Mouse (Mus musculus) neural tube, embryonic 12.5 days (tissue): ENCODE measurements around the gene Rcl1. TPM values are rescaled to one million over a fixed set of nuclear protein-coding genes. Genes with fewer than 3 reads are reported as not detected.

Experiments
- ATAC-seq: fragments of 200-750 bp; cut with Nextera tagmentation; 2 replicates; pipeline ENCODE4 v1.8.0; 2017; ENCODE audit warnings: low read depth, mild to moderate bottlenecking, moderate TSS enrichment, moderate library complexity; ENCODE audit not compliant: low FRiP score
- H3K27ac ChIP-seq: fragments of 300-500 bp; sonication (generic); 2 replicates; pipeline ENCODE4 v1.5.1; 2016
- H3K27me3 ChIP-seq: fragments of 300-500 bp; sonication (generic); replicated peaks from 2 replicates; pipeline ENCODE4 v1.6.1; 2016; ENCODE audit warnings: mild to moderate bottlenecking
- H3K36me3 ChIP-seq: fragments of 300-500 bp; sonication (generic); 2 replicates; pipeline ENCODE4 v1.6.1; 2016; ENCODE audit warnings: mild to moderate bottlenecking
- H3K4me1 ChIP-seq: fragments of 300-500 bp; sonication (generic); 2 replicates; pipeline ENCODE4 v1.6.1; 2016
- H3K4me2 ChIP-seq: fragments of 300-500 bp; sonication (generic); replicated peaks from 2 replicates; pipeline ENCODE4 v1.6.1; 2016; ENCODE audit warnings: mild to moderate bottlenecking
- H3K4me3 ChIP-seq: fragments of 300-500 bp; sonication (generic); 2 replicates; pipeline ENCODE4 v1.5.1; 2016
- H3K9ac ChIP-seq: fragments of 300-500 bp; sonication (generic); 2 replicates; pipeline ENCODE4 v1.6.1; 2016; ENCODE audit warnings: mild to moderate bottlenecking
- H3K9me3 ChIP-seq: fragments of 300-500 bp; sonication (generic); 2 replicates; pipeline ENCODE4 v1.6.1; 2016; ENCODE audit warnings: mild to moderate bottlenecking
- WGBS: fragments of 180-500 bp; shearing (Covaris S2); methylation state at CpG from one replicate; pipeline ENCODE4 v1.1.7; 2016; 5-methylcytosine and 5-hydroxymethylcytosine counted together
- polyA plus RNA-seq: library from polyadenylated mRNA; unstranded; fragments of >200 nt; fragmentation: Nextera tagmentation; extraction: Ambion mirVana; gene quantifications from 2 replicates; pipeline ENCODE4 v1.2.1, GENCODE M21; 2016

Rcl1 gene
- polyA plus RNA-seq, result 36.2 and 38.4 TPM in 2 replicates

DNA sequence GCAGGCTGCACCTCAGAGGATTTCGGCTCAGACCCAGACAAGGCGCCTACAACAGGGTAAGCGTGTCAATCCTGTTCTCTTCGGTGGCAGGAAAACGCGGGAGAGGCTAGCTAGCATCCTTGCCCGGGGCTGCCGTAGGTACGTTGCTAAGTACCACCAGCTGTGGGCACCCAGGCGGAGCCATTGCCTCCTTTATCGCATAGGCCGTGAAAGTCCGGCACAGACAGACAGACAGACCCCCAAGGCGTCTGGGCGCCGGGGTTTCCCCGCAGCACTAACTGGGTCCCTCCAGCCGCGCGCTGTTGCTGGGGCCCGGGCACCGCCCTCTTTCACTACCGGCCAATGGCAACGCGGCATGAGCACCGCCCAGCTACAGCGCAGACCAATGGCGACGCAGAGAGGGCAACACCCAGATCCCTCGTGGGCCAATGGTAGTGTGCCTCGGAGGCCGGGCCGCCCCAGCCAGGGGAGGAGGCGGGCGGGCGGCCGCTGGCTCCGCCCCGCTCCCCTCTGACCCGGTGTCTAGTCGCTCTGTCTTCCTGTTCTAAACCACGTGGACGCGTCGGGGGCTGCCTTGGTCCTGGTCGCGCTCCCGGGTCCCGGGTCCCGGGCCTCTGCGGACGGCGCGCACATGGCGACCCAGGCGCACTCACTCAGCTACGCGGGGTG is at the start of gene Rcl1:
Gene Rcl1, plus strand, starts transcription at position 502 of the 669 bp plus-strand sequence.
- Histone ChIP-seq H3K27me3 (no peaks in the 10 kb centered on the region), H3K9me3 (no peaks in the 10 kb centered on the region), H3K4me3 (peak within 1 kb of the TSS; percentile 83), H3K4me2 (peak within 1 kb of the TSS; percentile 88), H3K4me1 (peaks cover 12% of the 10 kb centered on the region), H3K36me3 (no peaks in the 10 kb centered on the region), H3K9ac (peak within 1 kb of the TSS; percentile 73), H3K27ac (no peak within 1 kb of the TSS)
- WGBS, result under 1% methylated on average over 58 of the region's 58 CpGs
- ATAC-seq, result peak; percentile 100

DNA sequence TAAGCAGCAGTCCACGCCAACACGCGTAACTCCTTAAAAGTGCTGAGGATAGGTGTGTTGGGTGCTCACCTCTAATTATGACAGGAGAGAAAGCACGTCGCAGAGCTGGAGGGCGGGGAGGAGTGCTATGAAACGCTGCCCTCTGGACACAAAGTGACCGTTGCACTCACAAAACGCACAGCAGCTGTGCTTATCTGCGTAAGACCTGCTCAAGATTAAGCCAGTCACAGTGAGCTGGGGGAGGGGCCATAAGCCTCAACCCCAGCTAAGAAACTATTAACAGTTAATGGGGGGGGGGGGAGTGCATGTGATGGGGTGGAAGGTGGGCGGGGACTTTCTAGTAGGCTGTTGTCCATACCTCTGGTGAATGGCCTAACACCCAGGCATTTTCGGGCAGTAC is 48.4 kb upstream of the Rcl1 start:
- Histone ChIP-seq H3K9ac (no peak overlapping the region), H3K27ac (no peak overlapping the region), H3K4me3 (no peak overlapping the region), H3K4me1 (no peaks in the 10 kb centered on the region), H3K4me2 (no peak overlapping the region), H3K9me3 (no peaks in the 10 kb centered on the region), H3K36me3 (no peaks in the 10 kb centered on the region), H3K27me3 (no peaks in the 10 kb centered on the region)
- ATAC-seq, result no peak
- 92% methylated on average over 12 of the region's 12 CpGs for WGBS

DNA sequence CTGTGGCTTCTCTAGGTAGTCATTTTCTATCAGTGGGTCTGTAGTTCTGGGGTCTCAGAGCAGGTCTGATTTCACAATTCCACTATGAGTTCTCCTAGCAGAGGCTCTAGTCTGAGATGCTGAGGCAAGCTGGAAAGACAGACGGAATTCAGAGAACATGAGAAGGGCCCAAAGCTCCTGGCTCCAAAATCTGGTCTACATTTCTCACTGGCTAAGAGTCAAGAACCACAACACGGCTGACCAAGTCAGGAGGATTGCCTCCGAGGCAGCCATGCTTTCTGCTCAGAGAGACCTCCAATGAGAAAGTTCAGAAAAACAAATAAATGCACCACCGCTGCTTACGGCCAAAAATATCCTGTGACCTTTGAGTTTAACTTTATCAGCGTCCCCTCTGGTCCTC is 46.6 kb upstream of the Rcl1 start:
- Histone ChIP-seq H3K9me3 (no peaks in the 10 kb centered on the region), H3K4me1 (no peaks in the 10 kb centered on the region), H3K9ac (no peak overlapping the region), H3K4me3 (no peak overlapping the region), H3K36me3 (no peaks in the 10 kb centered on the region), H3K27me3 (no peaks in the 10 kb centered on the region), H3K4me2 (no peak overlapping the region), H3K27ac (no peak overlapping the region)
- ATAC-seq, result no peak
- 85% methylated on average over 6 of the region's 6 CpGs for WGBS

DNA sequence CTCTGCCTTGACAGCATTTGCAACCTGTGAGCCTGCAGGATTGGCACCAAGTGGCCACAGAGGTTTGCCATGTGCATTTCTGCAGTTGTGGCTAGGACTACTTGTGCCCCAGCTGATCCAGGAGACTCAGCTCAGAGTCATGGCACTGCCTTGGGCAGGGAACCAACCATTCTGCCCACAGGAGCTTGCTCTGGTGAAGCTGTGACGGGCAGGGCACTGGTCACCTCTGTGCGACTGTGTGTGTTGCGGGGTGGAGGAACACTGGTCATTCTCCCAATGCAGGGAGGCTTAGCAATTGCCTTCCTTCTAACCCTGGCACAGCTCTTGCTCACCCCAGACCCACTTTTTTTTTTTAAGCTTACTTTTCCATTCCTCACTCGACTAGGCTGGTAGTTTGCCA is 45.7 kb upstream of the Rcl1 start:
- Histone ChIP-seq H3K9ac (no peak overlapping the region), H3K4me2 (no peak overlapping the region), H3K9me3 (no peaks in the 10 kb centered on the region), H3K4me1 (no peaks in the 10 kb centered on the region), H3K27ac (no peak overlapping the region), H3K27me3 (no peaks in the 10 kb centered on the region), H3K36me3 (no peaks in the 10 kb centered on the region), H3K4me3 (no peak overlapping the region)
- 86% methylated on average over 4 of the region's 4 CpGs for WGBS
- no peak for ATAC-seq

DNA sequence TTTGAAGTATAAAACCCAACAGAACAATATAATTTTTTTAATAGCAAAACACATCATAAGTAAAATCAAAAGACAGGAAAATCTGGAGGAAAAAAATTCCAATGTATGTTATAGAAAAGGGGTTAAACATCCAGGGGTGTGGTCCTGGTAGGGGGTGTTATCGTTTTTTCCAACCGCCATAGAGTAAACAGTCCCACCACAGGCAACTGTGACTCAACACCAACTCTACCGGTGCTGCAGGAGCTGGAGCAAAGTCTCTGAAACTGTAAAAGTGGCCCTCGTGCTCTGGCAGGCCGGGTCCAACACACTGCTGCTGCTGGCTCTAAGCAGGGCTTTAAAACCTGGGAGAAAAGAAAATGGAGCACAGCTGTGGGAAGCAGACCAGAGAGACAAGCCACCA is 42.4 kb upstream of the Rcl1 start:
- no peak overlapping the region for H3K4me3 ChIP-seq
- ATAC-seq, result no peak
- H3K36me3 ChIP-seq, result no peaks in the 10 kb centered on the region
- no peaks in the 10 kb centered on the region for H3K27me3 ChIP-seq
- H3K9ac ChIP-seq, result no peak overlapping the region
- H3K9me3 ChIP-seq, result no peaks in the 10 kb centered on the region
- WGBS, result 89% methylated on average over 5 of the region's 5 CpGs
- no peak overlapping the region for H3K27ac ChIP-seq
- H3K4me2 ChIP-seq, result no peak overlapping the region
- H3K4me1 ChIP-seq, result no peaks in the 10 kb centered on the region

DNA sequence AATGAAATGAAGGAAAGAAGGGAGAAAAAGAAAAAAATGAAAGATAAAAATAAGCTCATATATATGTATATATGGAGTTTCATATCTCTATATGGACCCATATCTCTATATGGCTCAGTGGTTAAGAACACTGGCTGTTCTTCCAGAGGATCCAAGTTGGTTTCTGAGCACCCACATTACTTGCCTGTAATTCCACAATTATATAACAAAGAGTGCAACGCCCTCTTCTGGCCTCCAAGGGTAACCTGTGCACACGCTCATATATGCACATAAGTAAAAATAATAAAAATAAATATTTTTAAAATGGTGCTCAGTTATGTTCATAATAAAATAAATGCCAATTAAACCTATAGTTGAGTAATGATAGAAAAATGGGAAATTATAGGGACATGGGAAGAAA is 41.5 kb upstream of the Rcl1 start:
- Histone ChIP-seq H3K4me2 (no peak overlapping the region), H3K27ac (no peak overlapping the region), H3K4me1 (no peaks in the 10 kb centered on the region), H3K4me3 (no peak overlapping the region), H3K27me3 (no peaks in the 10 kb centered on the region), H3K9ac (no peak overlapping the region), H3K36me3 (no peaks in the 10 kb centered on the region), H3K9me3 (no peaks in the 10 kb centered on the region)
- WGBS, result 80% methylated on average over 2 of the region's 2 CpGs
- no peak for ATAC-seq

DNA sequence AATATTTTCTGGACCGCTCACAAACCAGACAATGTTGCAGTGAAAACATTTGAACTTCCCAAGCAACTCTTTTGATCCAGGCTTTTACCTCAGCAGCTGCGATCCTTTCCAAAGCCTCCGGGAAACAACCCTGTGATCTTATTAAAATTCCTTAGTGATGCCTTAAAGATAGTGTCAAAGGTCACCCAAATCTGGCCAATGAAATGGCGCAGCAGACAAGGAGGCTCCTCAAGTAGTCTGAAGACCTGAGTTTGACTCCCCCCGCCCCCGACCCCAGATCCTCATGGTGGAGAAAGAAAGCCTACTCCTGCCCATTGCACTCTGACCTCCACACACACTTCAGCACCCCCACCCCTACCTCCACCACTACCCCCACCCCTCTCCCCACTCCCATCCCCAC is 40.9 kb upstream of the Rcl1 start:
- WGBS, result 50% methylated on average over 6 of the region's 6 CpGs
- Histone ChIP-seq H3K36me3 (no peaks in the 10 kb centered on the region), H3K4me1 (no peaks in the 10 kb centered on the region), H3K9me3 (no peaks in the 10 kb centered on the region), H3K4me3 (no peak overlapping the region), H3K27ac (no peak overlapping the region), H3K27me3 (no peaks in the 10 kb centered on the region), H3K9ac (no peak overlapping the region), H3K4me2 (no peak overlapping the region)
- no peak for ATAC-seq

DNA sequence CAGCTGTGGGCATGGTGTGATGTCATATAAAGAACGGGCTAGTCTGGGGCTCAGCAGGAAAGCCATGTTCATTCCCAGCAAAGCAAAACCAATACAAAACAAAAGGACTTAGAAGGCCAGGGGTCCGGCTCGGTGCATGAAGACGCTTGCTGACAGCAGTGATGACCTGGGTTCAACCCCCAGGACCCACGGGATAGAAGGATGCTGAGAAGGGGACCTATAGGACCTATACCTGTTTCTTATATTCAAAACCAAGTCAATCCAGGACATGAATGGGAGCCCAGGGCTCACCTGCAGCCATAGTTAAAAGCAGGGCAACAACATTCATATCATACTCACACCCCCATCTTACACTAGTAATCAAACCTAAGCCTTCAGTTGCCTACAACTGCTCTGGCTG is 38.2 kb upstream of the Rcl1 start:
- 78% methylated on average over 5 of the region's 5 CpGs for WGBS
- H3K36me3 ChIP-seq, result no peaks in the 10 kb centered on the region
- ATAC-seq, result no peak

DNA sequence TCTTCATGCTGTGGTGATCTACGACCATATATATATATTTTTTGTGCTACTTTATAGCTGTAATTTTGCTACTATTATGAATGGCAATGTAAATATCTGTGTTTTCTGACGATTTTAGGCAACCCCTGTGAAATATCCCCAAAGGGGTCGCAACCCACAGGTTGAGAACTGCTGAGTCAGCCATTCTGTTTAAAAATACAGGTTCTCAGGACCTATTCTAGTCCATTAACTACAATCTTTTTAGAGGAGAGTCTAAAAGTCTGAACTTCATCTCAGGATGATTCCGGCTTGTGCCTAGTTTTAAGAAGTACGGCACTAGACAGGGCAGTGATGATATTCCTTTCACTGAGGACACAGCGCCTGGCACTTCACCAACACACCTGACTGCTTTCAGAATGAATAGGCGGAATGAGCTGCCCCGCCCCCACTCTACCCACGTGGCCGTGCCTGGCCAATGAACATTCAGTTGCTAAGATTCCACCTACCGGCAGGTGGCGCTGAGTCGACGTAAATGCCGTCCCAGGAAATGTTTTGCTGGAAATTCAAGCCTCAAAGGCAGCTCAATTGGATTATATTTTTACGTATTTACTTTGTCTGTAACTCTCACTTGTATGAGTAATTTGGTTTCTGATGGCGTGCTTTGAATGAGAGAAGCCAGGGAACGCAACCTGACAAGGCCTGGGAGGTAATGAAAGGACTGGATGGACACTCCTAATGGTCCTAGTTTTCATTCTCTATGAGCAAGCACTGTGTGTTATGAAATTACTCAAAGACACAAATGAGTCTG is 37.4 kb upstream of the Rcl1 start:
- no peak overlapping the region for H3K27ac ChIP-seq
- no peaks in the 10 kb centered on the region for H3K27me3 ChIP-seq
- H3K4me3 ChIP-seq, result no peak overlapping the region
- peak overlapping the region; percentile 46 for H3K4me2 ChIP-seq
- no peaks in the 10 kb centered on the region for H3K9me3 ChIP-seq
- H3K4me1 ChIP-seq, result 0 out of 2 replicates have a peak, but pooled peaks cover 8% of the 10 kb centered on the region
- H3K36me3 ChIP-seq, result no peaks in the 10 kb centered on the region
- ATAC-seq, result peak; percentile 81
- WGBS, result 21% methylated on average over 18 of the region's 18 CpGs
- H3K9ac ChIP-seq, result no peak overlapping the region

More for the DNA sequence above, 38.2 kb upstream of the Rcl1 start:
- H3K4me2 ChIP-seq, result no peak overlapping the region
- no peak overlapping the region for H3K9ac ChIP-seq
- no peak overlapping the region for H3K4me3 ChIP-seq
- no peaks in the 10 kb centered on the region for H3K9me3 ChIP-seq
- H3K27me3 ChIP-seq, result no peaks in the 10 kb centered on the region
- H3K4me1 ChIP-seq, result 0 out of 2 replicates have a peak, but pooled peaks cover 8% of the 10 kb centered on the region
- H3K27ac ChIP-seq, result no peak overlapping the region

DNA sequence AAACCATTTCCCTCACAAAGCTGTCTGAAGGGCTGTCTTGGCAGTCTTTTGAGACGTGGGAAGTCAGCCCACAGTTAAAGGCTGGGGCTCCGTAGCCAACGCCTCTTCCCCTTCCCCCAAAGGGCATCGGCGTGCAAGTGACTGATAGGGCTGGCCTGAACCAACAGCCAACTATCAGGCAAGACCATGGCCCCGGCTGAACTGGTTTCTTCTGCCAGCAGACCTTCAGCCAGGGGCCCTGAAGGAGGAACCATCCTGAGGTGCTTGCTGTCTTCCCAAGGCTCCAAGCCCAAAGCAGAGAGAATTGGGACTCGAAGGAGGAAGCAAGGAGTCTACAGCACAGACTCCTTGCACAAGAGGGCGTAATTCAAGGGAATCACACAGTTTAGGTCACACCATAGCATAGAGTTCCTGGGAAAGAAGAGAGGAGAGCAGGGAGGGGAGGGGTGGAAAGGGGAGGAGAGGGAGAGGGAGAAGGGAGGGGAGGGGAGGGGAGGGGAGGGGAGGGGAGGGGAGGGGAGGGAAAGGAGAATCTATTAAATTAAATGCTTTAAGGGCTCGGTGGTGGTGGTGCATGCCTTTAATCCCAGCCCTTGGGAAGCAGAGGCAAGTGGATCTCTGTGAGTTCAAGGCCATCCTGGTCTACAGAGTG is 36.6 kb upstream of the Rcl1 start:
- no peak overlapping the region for H3K9ac ChIP-seq
- no peaks in the 10 kb centered on the region for H3K9me3 ChIP-seq
- H3K36me3 ChIP-seq, result no peaks in the 10 kb centered on the region
- H3K27ac ChIP-seq, result no peak overlapping the region
- H3K4me3 ChIP-seq, result no peak overlapping the region
- H3K4me1 ChIP-seq, result 0 out of 2 replicates have a peak, but pooled peaks cover 8% of the 10 kb centered on the region
- no peaks in the 10 kb centered on the region for H3K27me3 ChIP-seq
- no peak for ATAC-seq
- no peak overlapping the region for H3K4me2 ChIP-seq
- WGBS, result 65% methylated on average over 9 of the region's 9 CpGs

DNA sequence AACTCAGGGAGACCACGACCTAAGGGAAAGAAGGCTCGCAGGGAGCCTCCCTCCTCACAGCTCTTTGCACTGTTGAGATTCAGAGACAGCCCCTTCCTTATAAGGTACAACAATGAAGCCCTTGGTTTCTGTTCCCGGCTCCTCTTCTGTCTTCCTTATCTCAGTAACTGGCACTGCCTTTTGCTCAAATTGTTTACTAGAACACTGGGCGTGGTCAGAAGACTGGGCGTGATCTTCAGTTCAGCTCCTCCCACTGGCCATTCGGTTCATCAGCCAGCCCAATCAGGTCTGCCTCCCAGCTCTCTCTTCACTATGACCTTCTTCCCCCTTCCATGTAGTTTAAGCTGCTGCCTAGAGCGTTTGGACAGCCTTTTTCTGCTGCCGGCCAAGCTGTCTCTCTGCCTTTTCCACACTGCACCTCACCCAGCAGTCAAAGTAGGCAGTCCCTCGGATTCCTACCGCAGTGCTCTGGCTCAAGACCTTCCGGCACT is 34.1 kb upstream of the Rcl1 start:
- 12% methylated on average over 11 of the region's 11 CpGs for WGBS
- Histone ChIP-seq H3K36me3 (no peaks in the 10 kb centered on the region), H3K9me3 (no peaks in the 10 kb centered on the region), H3K27ac (no peak overlapping the region), H3K4me2 (peak overlapping the region; percentile 51), H3K4me1 (0 out of 2 replicates have a peak, but pooled peaks cover 8% of the 10 kb centered on the region), H3K4me3 (no peak overlapping the region; the same call in 1 of the 2 replicates), H3K9ac (no peak overlapping the region), H3K27me3 (no peaks in the 10 kb centered on the region)
- ATAC-seq, result peak; percentile 31; the same call in 1 of the 2 replicates

DNA sequence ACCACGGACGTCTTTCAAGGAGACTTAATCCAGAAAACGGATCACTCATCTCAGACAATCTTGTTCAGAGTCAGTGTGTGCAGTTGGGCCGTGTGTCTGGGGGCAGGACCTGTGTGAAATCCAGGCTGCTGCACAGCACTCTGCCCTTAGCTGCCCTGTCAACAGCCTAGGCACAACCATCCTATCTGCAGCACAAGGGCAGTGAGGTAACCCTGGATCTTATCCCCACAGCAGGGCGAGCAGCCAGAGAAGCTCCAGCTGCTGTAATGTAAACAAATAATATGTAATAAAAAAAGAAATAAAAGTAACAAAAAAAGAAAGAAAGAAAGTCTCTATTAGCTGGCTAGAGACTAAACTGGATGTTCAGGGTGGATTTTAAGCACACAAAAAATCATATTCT is 32.0 kb upstream of the Rcl1 start:
- Histone ChIP-seq H3K4me3 (no peak overlapping the region), H3K4me1 (0 out of 2 replicates have a peak, but pooled peaks cover 8% of the 10 kb centered on the region), H3K27ac (no peak overlapping the region), H3K9me3 (no peaks in the 10 kb centered on the region), H3K4me2 (no peak overlapping the region), H3K9ac (no peak overlapping the region), H3K27me3 (no peaks in the 10 kb centered on the region), H3K36me3 (no peaks in the 10 kb centered on the region)
- 79% methylated on average over 5 of the region's 5 CpGs for WGBS
- ATAC-seq, result no peak
